Mouse (Mus musculus): ENCODE results near the gene Scamp3.

- TF ChIP-seq CTCF (IDR thresholded peaks at IDR 0.05; ENCODE audit: control insufficient read depth, insufficient read depth, insufficient read length) (no peak), MYOD1 (IDR thresholded peaks at IDR 0.05; ENCODE audit: control insufficient read depth, insufficient read length, low read depth) (no peak), FOSL1 (IDR thresholded peaks at IDR 0.05; ENCODE audit: insufficient read depth, low read length, poor library complexity, severe bottlenecking) (no peak), USF1 (IDR thresholded peaks at IDR 0.05; ENCODE audit: low read depth) (no peak)
These were observed 16.1 kb downstream of the Scamp3 start for GRCm38 (mm10) chr3:89193351-89193750.
